Mouse (Mus musculus): Measurements from ENCODE around the gene Scn1b.

The Scn1b gene

GRCm38 (mm10) chr7:31116721-31117145 is 10.1 kb downstream of the Scn1b start:
- no peak for DNase-seq (ENCODE audit: low spot score)

GRCm38 (mm10) chr7:31115587-31116043 is 11.2 kb downstream of the Scn1b start:
- DNase-seq (ENCODE audit: low spot score): peak; percentile 43

- DNase-seq (ENCODE audit: low spot score): no peak
These were observed 11.6 kb downstream of the Scn1b start, which contains the start of gene Hpn for GRCm38 (mm10) chr7:31115182-31115581. Gene Hpn, minus strand, starts transcription at chr7:31115290.

- no peak for DNase-seq (ENCODE audit: low spot score)
These were observed 12.2 kb downstream of the Scn1b start for GRCm38 (mm10) chr7:31114646-31115045.

- no peak for DNase-seq (ENCODE audit: low spot score)
These were observed 13.0 kb downstream of the Scn1b start for GRCm38 (mm10) chr7:31113800-31114199.

GRCm38 (mm10) chr7:31112036-31112435 is 14.8 kb downstream of the Scn1b start:
- peak; percentile 38 for DNase-seq (ENCODE audit: low spot score)

- DNase-seq (ENCODE audit: low spot score): no peak
These were observed 15.9 kb downstream of the Scn1b start for GRCm38 (mm10) chr7:31110861-31111385.

- no peak for DNase-seq (ENCODE audit: low spot score)
These were observed 17.0 kb downstream of the Scn1b start for GRCm38 (mm10) chr7:31109796-31110195.

- DNase-seq (ENCODE audit: low spot score): peak; percentile 82
These were observed 17.7 kb downstream of the Scn1b start for GRCm38 (mm10) chr7:31109091-31109490.

- no peak for DNase-seq (ENCODE audit: low spot score)
These were observed 19.0 kb downstream of the Scn1b start for GRCm38 (mm10) chr7:31107781-31108180.

- DNase-seq (ENCODE audit: low spot score): no peak
These were observed 20.6 kb downstream of the Scn1b start for GRCm38 (mm10) chr7:31106166-31106565.

- DNase-seq (ENCODE audit: low spot score): peak; percentile 49
These were observed 21.6 kb downstream of the Scn1b start for GRCm38 (mm10) chr7:31105061-31105768.

GRCm38 (mm10) chr7:31100786-31101185 is 26.0 kb downstream of the Scn1b start:
- peak; percentile 68 for DNase-seq (ENCODE audit: low spot score)

- DNase-seq (ENCODE audit: low spot score): no peak
These were observed 27.2 kb downstream of the Scn1b start for GRCm38 (mm10) chr7:31099612-31099982.

- DNase-seq (ENCODE audit: low spot score): no peak
These were observed 27.8 kb downstream of the Scn1b start for GRCm38 (mm10) chr7:31098697-31099611.

- DNase-seq (ENCODE audit: low spot score): peak; percentile 86
These were observed 29.1 kb downstream of the Scn1b start for GRCm38 (mm10) chr7:31097583-31098248.

GRCm38 (mm10) chr7:31096892-31097564 is 29.8 kb downstream of the Scn1b start:
- DNase-seq (ENCODE audit: low spot score): no peak

- no peak for DNase-seq (ENCODE audit: low spot score)
These were observed 31.9 kb downstream of the Scn1b start for GRCm38 (mm10) chr7:31094774-31095501.

GRCm38 (mm10) chr7:31089721-31090120 is 37.1 kb downstream of the Scn1b start:
- DNase-seq (ENCODE audit: low spot score): no peak

- DNase-seq (ENCODE audit: low spot score): no peak
These were observed 38.6 kb downstream of the Scn1b start for GRCm38 (mm10) chr7:31088206-31088605.

GRCm38 (mm10) chr7:31087262-31087661 is 39.5 kb downstream of the Scn1b start:
- no peak for DNase-seq (ENCODE audit: low spot score)
